Mouse (Mus musculus) NIH3T3 (cell line): ENCODE results near the gene Kremen1.

Experiments used
- DNase-seq: peaks from one replicate; pipeline ENCODE4 v3.0.0-alpha.2; 2012; ENCODE audit warnings: low read depth

Kremen1 gene

GRCm38 (mm10) chr11:5215401-5216187 is 45.8 kb downstream of the Kremen1 start:
- peak; percentile 28 for DNase-seq

- DNase-seq = no peak
Measured at GRCm38 (mm10) chr11:5214483-5215040, 46.8 kb downstream of the Kremen1 start.

- no peak for DNase-seq
Measured at GRCm38 (mm10) chr11:5203054-5203453, 58.3 kb downstream of the Kremen1 start.

- no peak for DNase-seq
Measured at GRCm38 (mm10) chr11:5201799-5202680, 59.3 kb downstream of the Kremen1 start.

- no peak for DNase-seq
Measured at GRCm38 (mm10) chr11:5199879-5200278, 61.5 kb downstream of the Kremen1 start.

- no peak for DNase-seq
Measured at GRCm38 (mm10) chr11:5197068-5197467, 64.3 kb downstream of the Kremen1 start.

- DNase-seq = no peak
Measured at GRCm38 (mm10) chr11:5196583-5196982, 64.8 kb downstream of the Kremen1 start.

- no peak for DNase-seq
Measured at GRCm38 (mm10) chr11:5193576-5193881, 67.8 kb downstream of the Kremen1 start.

GRCm38 (mm10) chr11:5192840-5193575 is 68.3 kb downstream of the Kremen1 start:
- no peak for DNase-seq

GRCm38 (mm10) chr11:5192084-5192516 is 69.3 kb downstream of the Kremen1 start:
- DNase-seq = no peak

GRCm38 (mm10) chr11:5189239-5189933 is 72.0 kb downstream of the Kremen1 start:
- no peak for DNase-seq

GRCm38 (mm10) chr11:5188170-5188569 is 73.2 kb downstream of the Kremen1 start:
- peak; percentile 17 for DNase-seq

GRCm38 (mm10) chr11:5184832-5185231 is 76.5 kb downstream of the Kremen1 start:
- no peak for DNase-seq

GRCm38 (mm10) chr11:5184250-5184649 is 77.1 kb downstream of the Kremen1 start:
- DNase-seq = no peak

GRCm38 (mm10) chr11:5182870-5183269 is 78.5 kb downstream of the Kremen1 start:
- no peak for DNase-seq

GRCm38 (mm10) chr11:5181850-5182404 is 79.4 kb downstream of the Kremen1 start:
- DNase-seq = peak; percentile 89

- DNase-seq = no peak
Measured at GRCm38 (mm10) chr11:5179391-5179790, 82.0 kb downstream of the Kremen1 start.

- no peak for DNase-seq
Measured at GRCm38 (mm10) chr11:5177171-5177570, 84.2 kb downstream of the Kremen1 start.

GRCm38 (mm10) chr11:5176685-5177084 is 84.7 kb downstream of the Kremen1 start:
- DNase-seq = no peak

- DNase-seq = no peak
Measured at GRCm38 (mm10) chr11:5175866-5176265, 85.5 kb downstream of the Kremen1 start.

- no peak for DNase-seq
Measured at GRCm38 (mm10) chr11:5175141-5175540, 86.2 kb downstream of the Kremen1 start.
